Mouse (Mus musculus): ENCODE results near the gene Patj. TPM values are rescaled to one million over a fixed set of nuclear protein-coding genes. Genes with fewer than 3 reads are reported as not detected.
A peak's percentile ranks its signal among the peaks of the same experiment; 100 is the strongest.
"Not testable (repeated sequence)": the region's sequence is repeated elsewhere in the genome, so short reads cannot be mapped to it uniquely, and the experiment has no call there.

Gene Patj
- polyA plus RNA-seq, 1 experiment from 2014 or later: 22.5 TPM

GRCm38 (mm10) chr4:98710891-98711290 is 315.3 kb downstream of the Patj start:
- ATAC-seq: no peak

GRCm38 (mm10) chr4:98717735-98718546 is 322.4 kb downstream of the Patj start:
- Histone ChIP-seq H3K4me1 (ENCODE audit: control insufficient read depth, insufficient read depth, low read length) (no peaks in the 10 kb centered on the region), H3K4me2 (ENCODE audit: low read depth, low read length) (no peak overlapping the region), H3K4me3 (ENCODE audit: low read length) (no peak overlapping the region), H3K27ac (ENCODE audit: low read length) (no peak overlapping the region), H3K36me3 (ENCODE audit: control insufficient read depth, insufficient read depth, low read length) (no peaks in the 10 kb centered on the region), H3K27me3 (replicated peaks; ENCODE audit: control insufficient read depth, insufficient read depth, low read length) (no peaks in the 10 kb centered on the region), H3K9ac (ENCODE audit: low read depth, low read length) (no peak overlapping the region), H3K9me3 (ENCODE audit: control insufficient read depth, low read length) (no peaks in the 10 kb centered on the region)
- 81% methylated on average over 17 of the region's 17 CpGs for WGBS
- no peak for ATAC-seq

More at GRCm38 (mm10) chr4:98710891-98711290, 315.3 kb downstream of the Patj start:
- Histone ChIP-seq H3K27ac (ENCODE audit: low read length) (no peak overlapping the region), H3K27me3 (replicated peaks; ENCODE audit: control insufficient read depth, insufficient read depth, low read length) (no peaks in the 10 kb centered on the region), H3K4me1 (ENCODE audit: control insufficient read depth, insufficient read depth, low read length) (no peaks in the 10 kb centered on the region), H3K9me3 (ENCODE audit: control insufficient read depth, low read length) (no peaks in the 10 kb centered on the region), H3K4me2 (ENCODE audit: low read depth, low read length) (no peak overlapping the region), H3K36me3 (ENCODE audit: control insufficient read depth, insufficient read depth, low read length) (no peaks in the 10 kb centered on the region), H3K9ac (ENCODE audit: low read depth, low read length) (no peak overlapping the region), H3K4me3 (ENCODE audit: low read length) (no peak overlapping the region)
- WGBS: 92% methylated on average over 8 of the region's 8 CpGs

GRCm38 (mm10) chr4:98718547-98718917 is 322.9 kb downstream of the Patj start:
- ATAC-seq: no peak
- no peak overlapping the region for H3K4me3 ChIP-seq (ENCODE audit: low read length)
- 85% methylated on average over 10 of the region's 10 CpGs for WGBS
- H3K9ac ChIP-seq (ENCODE audit: low read depth, low read length): no peak overlapping the region
- no peaks in the 10 kb centered on the region for H3K4me1 ChIP-seq (ENCODE audit: control insufficient read depth, insufficient read depth, low read length)
- H3K27ac ChIP-seq (ENCODE audit: low read length): no peak overlapping the region
- H3K36me3 ChIP-seq (ENCODE audit: control insufficient read depth, insufficient read depth, low read length): no peaks in the 10 kb centered on the region
- H3K27me3 ChIP-seq (replicated peaks; ENCODE audit: control insufficient read depth, insufficient read depth, low read length): no peaks in the 10 kb centered on the region
- H3K4me2 ChIP-seq (ENCODE audit: low read depth, low read length): no peak overlapping the region
- no peaks in the 10 kb centered on the region for H3K9me3 ChIP-seq (ENCODE audit: control insufficient read depth, low read length)

- Histone ChIP-seq H3K4me3 (ENCODE audit: low read length) (no peak overlapping the region), H3K4me2 (ENCODE audit: low read depth, low read length) (no peak overlapping the region), H3K27ac (ENCODE audit: low read length) (no peak overlapping the region), H3K9me3 (ENCODE audit: control insufficient read depth, low read length) (no peaks in the 10 kb centered on the region), H3K9ac (ENCODE audit: low read depth, low read length) (no peak overlapping the region), H3K4me1 (ENCODE audit: control insufficient read depth, insufficient read depth, low read length) (peaks cover 6% of the 10 kb centered on the region; the same call in 1 of the 2 replicates), H3K36me3 (ENCODE audit: control insufficient read depth, insufficient read depth, low read length) (no peaks in the 10 kb centered on the region), H3K27me3 (replicated peaks; ENCODE audit: control insufficient read depth, insufficient read depth, low read length) (0 out of 2 replicates have a peak, but pooled peaks cover 4% of the 10 kb centered on the region)
- no peak for ATAC-seq
- 15% methylated on average over 8 of the region's 8 CpGs for WGBS
Observed at GRCm38 (mm10) chr4:98722454-98722853, 326.9 kb downstream of the Patj start.

- H3K4me1 ChIP-seq (ENCODE audit: control insufficient read depth, insufficient read depth, low read length): peaks cover 11% of the 10 kb centered on the region
- not testable (repeated sequence) for H3K4me2 ChIP-seq (ENCODE audit: low read depth, low read length); H3K27ac ChIP-seq (ENCODE audit: low read length); H3K4me3 ChIP-seq (ENCODE audit: low read length); H3K9ac ChIP-seq (ENCODE audit: low read depth, low read length); H3K27me3 ChIP-seq (replicated peaks; ENCODE audit: control insufficient read depth, insufficient read depth, low read length); ATAC-seq; H3K9me3 ChIP-seq (ENCODE audit: control insufficient read depth, low read length); H3K36me3 ChIP-seq (ENCODE audit: control insufficient read depth, insufficient read depth, low read length)
- WGBS: 93% methylated on average over 1 of the region's 1 CpGs
Observed at GRCm38 (mm10) chr4:98724682-98725081, 329.1 kb downstream of the Patj start.

GRCm38 (mm10) chr4:98725439-98725838 is 329.9 kb downstream of the Patj start:
- WGBS: 38% methylated on average over 4 of the region's 4 CpGs
- Histone ChIP-seq H3K4me1 (ENCODE audit: control insufficient read depth, insufficient read depth, low read length) (peaks cover 11% of the 10 kb centered on the region), H3K4me3 (ENCODE audit: low read length) (no peak overlapping the region), H3K27me3 (replicated peaks; ENCODE audit: control insufficient read depth, insufficient read depth, low read length) (0 out of 2 replicates have a peak, but pooled peaks cover 4% of the 10 kb centered on the region), H3K27ac (ENCODE audit: low read length) (no peak overlapping the region), H3K9ac (ENCODE audit: low read depth, low read length) (no peak overlapping the region), H3K4me2 (ENCODE audit: low read depth, low read length) (no peak overlapping the region), H3K9me3 (ENCODE audit: control insufficient read depth, low read length) (no peaks in the 10 kb centered on the region), H3K36me3 (ENCODE audit: control insufficient read depth, insufficient read depth, low read length) (no peaks in the 10 kb centered on the region)
- ATAC-seq: 0 out of 2 replicates have a peak, but pooled peaks have one; percentile 29

GRCm38 (mm10) chr4:98726590-98727237 is 331.1 kb downstream of the Patj start, which contains the start of gene L1td1:
TSS of gene L1td1 (plus strand) at chr4:98726734.
- Histone ChIP-seq H3K9me3 (ENCODE audit: control insufficient read depth, low read length) (no peaks in the 10 kb centered on the region), H3K4me1 (ENCODE audit: control insufficient read depth, insufficient read depth, low read length) (peaks cover 11% of the 10 kb centered on the region), H3K4me3 (ENCODE audit: low read length) (peak within 1 kb of the TSS; percentile 28), H3K27me3 (replicated peaks; ENCODE audit: control insufficient read depth, insufficient read depth, low read length) (0 out of 2 replicates have a peak, but pooled peaks cover 4% of the 10 kb centered on the region), H3K27ac (ENCODE audit: low read length) (no peak within 1 kb of the TSS), H3K9ac (ENCODE audit: low read depth, low read length) (peak within 1 kb of the TSS; percentile 41; the same call in 1 of the 2 replicates), H3K36me3 (ENCODE audit: control insufficient read depth, insufficient read depth, low read length) (no peaks in the 10 kb centered on the region), H3K4me2 (ENCODE audit: low read depth, low read length) (peak within 1 kb of the TSS; percentile 54)
- ATAC-seq: peak; percentile 55
- 16% methylated on average over 29 of the region's 29 CpGs for WGBS

- 0 out of 2 replicates have a peak, but pooled peaks cover 4% of the 10 kb centered on the region for H3K27me3 ChIP-seq (replicated peaks; ENCODE audit: control insufficient read depth, insufficient read depth, low read length)
- no peak for ATAC-seq
- peaks cover 11% of the 10 kb centered on the region for H3K4me1 ChIP-seq (ENCODE audit: control insufficient read depth, insufficient read depth, low read length)
- H3K4me2 ChIP-seq (ENCODE audit: low read depth, low read length): peak overlapping the region; percentile 54
- WGBS: 13% methylated on average over 21 of the region's 21 CpGs
- H3K27ac ChIP-seq (ENCODE audit: low read length): no peak overlapping the region
- H3K9ac ChIP-seq (ENCODE audit: low read depth, low read length): 0 out of 2 replicates have a peak overlapping the region, but pooled peaks have one; percentile 41
- no peaks in the 10 kb centered on the region for H3K9me3 ChIP-seq (ENCODE audit: control insufficient read depth, low read length)
- peak overlapping the region; percentile 28 for H3K4me3 ChIP-seq (ENCODE audit: low read length)
- H3K36me3 ChIP-seq (ENCODE audit: control insufficient read depth, insufficient read depth, low read length): no peaks in the 10 kb centered on the region
Observed at GRCm38 (mm10) chr4:98727295-98727958, 331.8 kb downstream of the Patj start.

- Histone ChIP-seq H3K4me3 (ENCODE audit: low read length) (no peak overlapping the region), H3K9ac (ENCODE audit: low read depth, low read length) (no peak overlapping the region), H3K4me1 (ENCODE audit: control insufficient read depth, insufficient read depth, low read length) (peaks cover 11% of the 10 kb centered on the region), H3K9me3 (ENCODE audit: control insufficient read depth, low read length) (no peaks in the 10 kb centered on the region), H3K27me3 (replicated peaks; ENCODE audit: control insufficient read depth, insufficient read depth, low read length) (0 out of 2 replicates have a peak, but pooled peaks cover 4% of the 10 kb centered on the region), H3K27ac (ENCODE audit: low read length) (no peak overlapping the region), H3K4me2 (ENCODE audit: low read depth, low read length) (peak overlapping the region; percentile 54), H3K36me3 (ENCODE audit: control insufficient read depth, insufficient read depth, low read length) (no peaks in the 10 kb centered on the region)
- ATAC-seq: no peak
- WGBS: 16% methylated on average over 10 of the region's 10 CpGs
Observed at GRCm38 (mm10) chr4:98727959-98728347, 332.4 kb downstream of the Patj start.
